Mouse (Mus musculus) CD8-positive naive resting alpha-beta T cell, adult 57 days (primary cell): ENCODE data around the gene Olfr1335. TPM values are rescaled to one million over a fixed set of nuclear protein-coding genes. Genes with fewer than 3 reads are reported as not detected.

Experiments used
- total RNA-seq: library from RNA; stranded (reverse); gene quantifications from one replicate; pipeline ENCODE4 v1.2.4, GENCODE M21; 2023

Olfr1335 gene
- total RNA-seq = not detected

GRCm38 (mm10) chr4:118809844-118810243, at the start of gene Olfr1335:
Olfr1335 (minus strand) TSS chr4:118809944.

DNA sequence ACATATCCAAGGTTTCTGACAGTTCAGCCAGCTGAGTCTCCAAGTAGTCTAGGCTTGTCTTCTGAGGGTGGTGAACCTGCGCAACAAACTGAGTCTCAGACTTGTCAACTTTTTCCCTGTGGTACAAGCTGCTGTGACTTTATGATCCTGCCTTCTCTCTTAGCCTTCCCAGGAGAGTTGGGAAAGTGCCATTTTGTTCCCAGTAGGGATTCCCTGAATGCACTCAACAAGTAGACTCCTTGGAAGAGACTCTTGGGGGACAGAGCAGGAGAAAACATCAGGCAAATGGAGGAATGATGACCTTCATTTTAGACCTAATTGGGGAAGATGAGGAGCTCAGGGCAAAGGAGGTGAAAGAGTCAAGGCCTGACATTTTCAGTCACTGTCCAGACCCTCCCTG, 26.4 kb upstream of the Olfr1335 start, which contains the start of gene Olfr1333:
Gene Olfr1333 (minus strand): TSS at position 101 of the 400 bp plus-strand sequence.

DNA sequence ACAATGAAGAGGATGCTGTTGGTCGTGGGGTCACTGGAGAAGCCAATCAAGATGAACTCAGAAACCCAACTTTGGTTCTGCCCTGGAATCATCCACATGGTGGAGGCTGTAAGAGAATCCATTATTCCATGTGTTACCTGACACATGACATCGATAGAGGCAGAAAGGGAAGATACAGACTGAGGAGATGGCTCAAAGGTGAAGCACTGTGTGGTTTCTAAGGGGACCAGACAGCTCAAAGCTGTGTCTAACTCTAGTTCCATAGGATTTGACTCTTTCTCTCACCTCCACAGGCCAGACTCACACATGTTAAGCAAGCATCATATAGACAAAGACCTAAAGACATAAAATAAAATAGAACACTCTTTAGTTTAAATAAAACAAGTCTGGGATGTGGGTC, 27.3 kb downstream of the Olfr1335 start, which contains the start of gene Olfr1337:
Gene Olfr1337 (minus strand): TSS at position 101 of the 400 bp plus-strand sequence.

Other genes starting within 250 kb of the Olfr1335 start
- gene Cfap57, start 189.2 kb downstream of the Olfr1335 start, total RNA-seq = not detected
- 69.7 TPM for gene Ebna1bp2, start 189.1 kb downstream of the Olfr1335 start, total RNA-seq
- not detected for gene Olfr62, start 151.0 kb downstream of the Olfr1335 start, total RNA-seq
- not detected for gene Olfr1342, start 117.2 kb downstream of the Olfr1335 start, total RNA-seq
- gene Olfr1341, start 106.4 kb downstream of the Olfr1335 start, total RNA-seq = not detected
- gene Olfr1340, start 89.8 kb downstream of the Olfr1335 start, total RNA-seq = not detected
- not detected for gene Olfr1339, start 77.8 kb downstream of the Olfr1335 start, total RNA-seq
- not detected for gene Olfr1338, start 51.2 kb downstream of the Olfr1335 start, total RNA-seq
- not detected for gene Olfr1337, start 27.4 kb downstream of the Olfr1335 start, total RNA-seq
- not detected for gene Olfr1333, start 26.3 kb upstream of the Olfr1335 start, total RNA-seq
- gene Olfr1331, start 54.7 kb upstream of the Olfr1335 start, total RNA-seq = not detected
- gene Olfr1330, start 78.7 kb upstream of the Olfr1335 start, total RNA-seq = not detected
- not detected for gene Olfr1329, start 107.5 kb upstream of the Olfr1335 start, total RNA-seq
- not detected for gene Olfr1328, start 128.7 kb upstream of the Olfr1335 start, total RNA-seq
- gene Lao1, start 151.6 kb upstream of the Olfr1335 start, total RNA-seq = not detected